Mouse (Mus musculus): ENCODE data around the gene BC003965. TPM values are rescaled to one million over a fixed set of nuclear protein-coding genes. Genes with fewer than 3 reads are reported as not detected.

Gene BC003965
- polyA plus RNA-seq (2012; rRNA removed; ENCODE audit: low replicate concordance) = 9.4 and 18.4 TPM in 2 replicates

GRCm38 (mm10) chr17:25184129-25184691 lies at the start of gene BC003965:
BC003965 (plus strand) TSS chr17:25184554.

GRCm38 (mm10) chr17:25162161-25162560 lies 22.2 kb upstream of the BC003965 start, which contains the start of gene Ccdc154:
Ccdc154 (plus strand) TSS chr17:25162461.

GRCm38 (mm10) chr17:25175411-25175810 lies 8.9 kb upstream of the BC003965 start, which contains the start of gene Gm38655:
Gm38655 (minus strand) TSS chr17:25175471.

GRCm38 (mm10) chr17:25188150-25189031 lies 4.0 kb downstream of the BC003965 start, which contains the start of gene Unkl:
Unkl (plus strand) TSS chr17:25188397.

Other genes starting within 250 kb of the BC003965 start
- gene Mapk8ip3, start 247.6 kb upstream of the BC003965 start, polyA plus RNA-seq (2012; rRNA removed; ENCODE audit: low replicate concordance) = 36.5 and 57.9 TPM in 2 replicates
- 6.7 and 8.4 TPM in 2 replicates for gene Jpt2, start 223.9 kb upstream of the BC003965 start, polyA plus RNA-seq (2012; rRNA removed; ENCODE audit: low replicate concordance)
- 5.8 and 8.0 TPM in 2 replicates for gene Cramp1l, start 168.8 kb upstream of the BC003965 start, polyA plus RNA-seq (2012; rRNA removed; ENCODE audit: low replicate concordance)
- 5.5 and 5.6 TPM in 2 replicates for gene Ift140, start 168.5 kb upstream of the BC003965 start, polyA plus RNA-seq (2012; rRNA removed; ENCODE audit: low replicate concordance)
- gene Tmem204, start 101.0 kb upstream of the BC003965 start, polyA plus RNA-seq (2012; rRNA removed; ENCODE audit: low replicate concordance) = 14.0 and 15.0 TPM in 2 replicates
- 5.7 and 6.4 TPM in 2 replicates for gene Telo2, start 68.6 kb upstream of the BC003965 start, polyA plus RNA-seq (2012; rRNA removed; ENCODE audit: low replicate concordance)
- 0.20 TPM in 1 of 2 replicates, not detected in the other for gene Ptx4, start 63.8 kb upstream of the BC003965 start, polyA plus RNA-seq (2012; rRNA removed; ENCODE audit: low replicate concordance)
- 15.3 and 15.8 TPM in 2 replicates for gene Clcn7, start 51.2 kb upstream of the BC003965 start, polyA plus RNA-seq (2012; rRNA removed; ENCODE audit: low replicate concordance)
- gene Ccdc154, start 22.1 kb upstream of the BC003965 start, polyA plus RNA-seq (2012; rRNA removed; ENCODE audit: low replicate concordance) = not detected in 2 replicates
- 0.49 TPM in 1 of 2 replicates, not detected in the other for gene Gm38655, start 9.1 kb upstream of the BC003965 start, polyA plus RNA-seq (2012; rRNA removed; ENCODE audit: low replicate concordance)
- 11.9 and 17.4 TPM in 2 replicates for gene Unkl, start 3.8 kb downstream of the BC003965 start, polyA plus RNA-seq (2012; rRNA removed; ENCODE audit: low replicate concordance)
- 25.9 and 27.6 TPM in 2 replicates for gene Gnptg, start 55.6 kb downstream of the BC003965 start, polyA plus RNA-seq (2012; rRNA removed; ENCODE audit: low replicate concordance)
- gene Tsr3, start 55.6 kb downstream of the BC003965 start, polyA plus RNA-seq (2012; rRNA removed; ENCODE audit: low replicate concordance) = 11.0 and 13.7 TPM in 2 replicates
- 19.8 and 28.1 TPM in 2 replicates for gene Baiap3, start 71.8 kb downstream of the BC003965 start, polyA plus RNA-seq (2012; rRNA removed; ENCODE audit: low replicate concordance)
- gene Ube2i, start 90.1 kb downstream of the BC003965 start, polyA plus RNA-seq (2012; rRNA removed; ENCODE audit: low replicate concordance) = 52.6 and 73.8 TPM in 2 replicates
- gene Prss34, start 113.8 kb downstream of the BC003965 start, polyA plus RNA-seq (2012; rRNA removed; ENCODE audit: low replicate concordance) = not detected in 2 replicates
- gene Prss28, start 124.1 kb downstream of the BC003965 start, polyA plus RNA-seq (2012; rRNA removed; ENCODE audit: low replicate concordance) = 0.34 TPM in 1 of 2 replicates, not detected in the other
- not detected in 2 replicates for gene Prss29, start 134.1 kb downstream of the BC003965 start, polyA plus RNA-seq (2012; rRNA removed; ENCODE audit: low replicate concordance)
- not detected in 2 replicates for gene Tpsab1, start 161.0 kb downstream of the BC003965 start, polyA plus RNA-seq (2012; rRNA removed; ENCODE audit: low replicate concordance)
- gene Tpsb2, start 181.8 kb downstream of the BC003965 start, polyA plus RNA-seq (2012; rRNA removed; ENCODE audit: low replicate concordance) = 0.74 and 2.4 TPM in 2 replicates
- gene Tpsg1, start 184.7 kb downstream of the BC003965 start, polyA plus RNA-seq (2012; rRNA removed; ENCODE audit: low replicate concordance) = 32.4 and 59.2 TPM in 2 replicates
- 20.3 and 29.6 TPM in 2 replicates for gene Cacna1h, start 249.2 kb downstream of the BC003965 start, polyA plus RNA-seq (2012; rRNA removed; ENCODE audit: low replicate concordance)